Mouse (Mus musculus) embryonic fibroblast, embryonic 13.5 days (primary cell): ENCODE data around the gene Ndufs8. TPM values are rescaled to one million over a fixed set of nuclear protein-coding genes. Genes with fewer than 3 reads are reported as not detected.

Source experiments
- H3K27ac ChIP-seq: 2 replicates; pipeline ENCODE4 v1.5.1; 2012; ENCODE audit warnings: low read length, control low read depth, inconsistent platforms; ENCODE audit not compliant: insufficient read depth
- H3K4me1 ChIP-seq: 2 replicates; pipeline ENCODE4 v1.6.1; 2011; ENCODE audit warnings: low read length; ENCODE audit not compliant: control insufficient read depth, insufficient read depth
- H3K4me3 ChIP-seq: 2 replicates; pipeline ENCODE4 v1.5.1; 2011; ENCODE audit warnings: mild to moderate bottlenecking, control low read depth, low read length; ENCODE audit not compliant: insufficient read depth
- CTCF ChIP-seq: IDR thresholded peaks from 2 replicates; pipeline ENCODE4 v1.5.1; 2011; ENCODE audit warnings: mild to moderate bottlenecking, control low read depth, low read length, moderate library complexity, borderline replicate concordance; ENCODE audit not compliant: insufficient read depth
- POLR2A ChIP-seq: IDR thresholded peaks from 2 replicates; pipeline ENCODE4 v1.6.1; 2011; ENCODE audit warnings: low read depth, mild to moderate bottlenecking, control low read depth, low read length, moderate library complexity
- polyA plus RNA-seq: library from polyadenylated mRNA; stranded (reverse); fragments of >200 nt; gene quantifications from 2 replicates; pipeline ENCODE4 v1.2.4, GENCODE M21; 2011; ENCODE audit warnings: low read depth; ENCODE audit not compliant: missing spikeins, insufficient read length

Ndufs8 gene
- polyA plus RNA-seq, 1 experiment = 108 TPM

GRCm38 (mm10) chr19:3905261-3905969 lies 7.2 kb downstream of the Ndufs8 start:
- Histone ChIP-seq H3K4me1 (no peaks in the 10 kb centered on the region), H3K27ac (peak overlapping the region; percentile 54), H3K4me3 (peak overlapping the region; percentile 95)
- no peak for TF ChIP-seq POLR2A
- no peak for TF ChIP-seq CTCF

GRCm38 (mm10) chr19:3904363-3904675 lies 8.3 kb downstream of the Ndufs8 start:
- Histone ChIP-seq H3K27ac (no peak overlapping the region), H3K4me3 (no peak overlapping the region), H3K4me1 (no peaks in the 10 kb centered on the region)
- TF ChIP-seq POLR2A (no peak), CTCF (no peak)

GRCm38 (mm10) chr19:3903648-3904362 lies 8.8 kb downstream of the Ndufs8 start:
- H3K4me1 ChIP-seq = no peaks in the 10 kb centered on the region
- H3K4me3 ChIP-seq = no peak overlapping the region
- H3K27ac ChIP-seq = no peak overlapping the region
- TF ChIP-seq CTCF (no peak), POLR2A (no peak)

- no peak for TF ChIP-seq CTCF
- no peak for TF ChIP-seq POLR2A
- H3K4me3 ChIP-seq = no peak overlapping the region
- no peaks in the 10 kb centered on the region for H3K4me1 ChIP-seq
- H3K27ac ChIP-seq = no peak overlapping the region
Observed at GRCm38 (mm10) chr19:3902966-3903365, 9.6 kb downstream of the Ndufs8 start.

- Histone ChIP-seq H3K27ac (no peak overlapping the region), H3K4me1 (no peaks in the 10 kb centered on the region), H3K4me3 (no peak overlapping the region)
- TF ChIP-seq POLR2A (no peak), CTCF (no peak)
Observed at GRCm38 (mm10) chr19:3899618-3900017, 13.0 kb downstream of the Ndufs8 start.

- TF ChIP-seq POLR2A = no peak
- TF ChIP-seq CTCF = no peak
- H3K27ac ChIP-seq = no peak overlapping the region
- H3K4me3 ChIP-seq = no peak overlapping the region
- no peaks in the 10 kb centered on the region for H3K4me1 ChIP-seq
Observed at GRCm38 (mm10) chr19:3898952-3899351, 13.6 kb downstream of the Ndufs8 start.

- H3K4me1 ChIP-seq = no peaks in the 10 kb centered on the region
- TF ChIP-seq CTCF (no peak), POLR2A (no peak)
- no peak overlapping the region for H3K27ac ChIP-seq
- H3K4me3 ChIP-seq = no peak overlapping the region
Observed at GRCm38 (mm10) chr19:3897557-3897956, 15.0 kb downstream of the Ndufs8 start.

GRCm38 (mm10) chr19:3896208-3896607 lies 16.4 kb downstream of the Ndufs8 start:
- Histone ChIP-seq H3K4me3 (no peak overlapping the region), H3K4me1 (no peaks in the 10 kb centered on the region), H3K27ac (no peak overlapping the region)
- no peak for TF ChIP-seq POLR2A
- TF ChIP-seq CTCF = no peak

- no peak overlapping the region for H3K27ac ChIP-seq
- H3K4me1 ChIP-seq = no peaks in the 10 kb centered on the region
- TF ChIP-seq POLR2A = no peak
- no peak for TF ChIP-seq CTCF
- H3K4me3 ChIP-seq = no peak overlapping the region
Observed at GRCm38 (mm10) chr19:3895171-3895631, 17.4 kb downstream of the Ndufs8 start.

GRCm38 (mm10) chr19:3894294-3894693 lies 18.3 kb downstream of the Ndufs8 start:
- no peaks in the 10 kb centered on the region for H3K4me1 ChIP-seq
- no peak for TF ChIP-seq POLR2A
- no peak for TF ChIP-seq CTCF
- H3K27ac ChIP-seq = no peak overlapping the region
- H3K4me3 ChIP-seq = no peak overlapping the region
